Mouse (Mus musculus) stomach, postnatal 0 days (tissue): ENCODE data around the gene Smarcb1. TPM values are rescaled to one million over a fixed set of nuclear protein-coding genes. Genes with fewer than 3 reads are reported as not detected.

Experiments
- ATAC-seq: fragments of 200-750 bp; cut with Nextera tagmentation; 2 replicates; pipeline ENCODE4 v1.8.0; 2017; ENCODE audit not compliant: low FRiP score, low TSS enrichment
- DNase-seq: peaks from one replicate; pipeline ENCODE4 v3.0.0-alpha.2; 2016; ENCODE audit warnings: low spot score
- H3K27ac ChIP-seq: fragments of 300-500 bp; sonication (generic); replicated peaks from 2 replicates; pipeline ENCODE4 v1.5.1; 2014; ENCODE audit warnings: mild to moderate bottlenecking, control low read depth
- H3K27me3 ChIP-seq: fragments of 300-500 bp; sonication (generic); 2 replicates; pipeline ENCODE4 v1.6.1; 2014; ENCODE audit warnings: low read length; ENCODE audit not compliant: control insufficient read depth, insufficient read depth
- H3K36me3 ChIP-seq: fragments of 300-500 bp; sonication (generic); 2 replicates; pipeline ENCODE4 v1.6.1; 2014; ENCODE audit warnings: low read length, mixed read lengths; ENCODE audit not compliant: control insufficient read depth, insufficient read depth
- H3K4me1 ChIP-seq: fragments of 300-500 bp; sonication (generic); replicated peaks from 2 replicates; pipeline ENCODE4 v1.6.1; 2014; ENCODE audit warnings: antibody characterized with exemption; ENCODE audit not compliant: control insufficient read depth, insufficient read depth
- H3K4me2 ChIP-seq: fragments of 300-500 bp; sonication (generic); replicated peaks from 2 replicates; pipeline ENCODE4 v1.6.1; 2014; ENCODE audit warnings: low read depth, mild to moderate bottlenecking, control low read depth, moderate library complexity
- H3K4me3 ChIP-seq: fragments of 300-500 bp; sonication (generic); 2 replicates; pipeline ENCODE4 v1.5.1; 2014; ENCODE audit warnings: low read depth, low read length, control low read depth
- H3K9ac ChIP-seq: fragments of 300-500 bp; sonication (generic); 2 replicates; pipeline ENCODE4 v1.6.1; 2014; ENCODE audit warnings: mild to moderate bottlenecking, low read length, control low read depth, mixed read lengths
- H3K9me3 ChIP-seq: fragments of 300-500 bp; sonication (generic); 2 replicates; pipeline ENCODE4 v1.6.1; 2016; ENCODE audit warnings: low read length; ENCODE audit not compliant: control insufficient read depth
- CTCF ChIP-seq: IDR thresholded peaks from 2 replicates; pipeline ENCODE4 v1.5.1; 2016; ENCODE audit warnings: antibody characterized with exemption, low read depth, mild to moderate bottlenecking, moderate library complexity
- EP300 ChIP-seq: optimal IDR thresholded peaks from 2 replicates; pipeline ENCODE3; 2016; ENCODE audit warnings: antibody characterized with exemption
- WGBS: fragments of 180-500 bp; shearing (Covaris S2); extraction: QIAGEN DNeasy Blood & Tissue Kit; methylation state at CpG from one replicate; pipeline ENCODE4 v1.1.7; 2014; 5-methylcytosine and 5-hydroxymethylcytosine counted together
- polyA plus RNA-seq: library from polyadenylated mRNA; unstranded; fragments of >200 nt; fragmentation: Nextera tagmentation; extraction: Ambion mirVana; gene quantifications from 2 replicates; pipeline ENCODE4 v1.2.1, GENCODE M21; 2015

The Smarcb1 gene
- polyA plus RNA-seq, 1 experiment from 2014 or later: 81.9 TPM

GRCm38 (mm10) chr10:75854791-75855190 lies 66.6 kb downstream of the Smarcb1 start:
- H3K36me3 ChIP-seq: 0 out of 2 replicates have a peak, but pooled peaks cover 3% of the 10 kb centered on the region
- H3K27me3 ChIP-seq: no peaks in the 10 kb centered on the region
- H3K4me1 ChIP-seq: no peaks in the 10 kb centered on the region
- H3K9ac ChIP-seq: no peak overlapping the region
- H3K4me3 ChIP-seq: no peak overlapping the region
- no peak for TF ChIP-seq EP300
- TF ChIP-seq CTCF: no peak
- no peaks in the 10 kb centered on the region for H3K9me3 ChIP-seq
- no peak for ATAC-seq
- no peak for DNase-seq
- 81% methylated on average over 6 of the region's 6 CpGs for WGBS
- no peak overlapping the region for H3K4me2 ChIP-seq
- H3K27ac ChIP-seq: no peak overlapping the region

- DNase-seq (no peak), ATAC-seq (no peak)
- Histone ChIP-seq H3K9ac (no peak overlapping the region), H3K27me3 (no peaks in the 10 kb centered on the region), H3K27ac (no peak overlapping the region), H3K4me3 (no peak overlapping the region), H3K36me3 (0 out of 2 replicates have a peak, but pooled peaks cover 3% of the 10 kb centered on the region), H3K4me1 (no peaks in the 10 kb centered on the region), H3K9me3 (no peaks in the 10 kb centered on the region), H3K4me2 (no peak overlapping the region)
- 43% methylated on average over 5 of the region's 5 CpGs for WGBS
- TF ChIP-seq EP300 (no peak), CTCF (no peak)
Observed at GRCm38 (mm10) chr10:75854096-75854495, 67.3 kb downstream of the Smarcb1 start.

GRCm38 (mm10) chr10:75853452-75853851 lies 68.0 kb downstream of the Smarcb1 start:
- no peaks in the 10 kb centered on the region for H3K9me3 ChIP-seq
- peak; percentile 86 for DNase-seq
- no peak overlapping the region for H3K4me2 ChIP-seq
- no peak overlapping the region for H3K9ac ChIP-seq
- peak; percentile 70; the same call in 1 of the 2 replicates for ATAC-seq
- 0 out of 2 replicates have a peak, but pooled peaks cover 3% of the 10 kb centered on the region for H3K36me3 ChIP-seq
- H3K4me1 ChIP-seq: no peaks in the 10 kb centered on the region
- WGBS: 16% methylated on average over 10 of the region's 10 CpGs
- no peaks in the 10 kb centered on the region for H3K27me3 ChIP-seq
- TF ChIP-seq CTCF (peak; percentile 82), EP300 (no peak)
- no peak overlapping the region for H3K4me3 ChIP-seq
- no peak overlapping the region for H3K27ac ChIP-seq

GRCm38 (mm10) chr10:75852539-75853125 lies 68.8 kb downstream of the Smarcb1 start:
- no peaks in the 10 kb centered on the region for H3K36me3 ChIP-seq
- ATAC-seq (no peak), DNase-seq (no peak)
- no peak overlapping the region for H3K4me2 ChIP-seq
- no peak overlapping the region for H3K9ac ChIP-seq
- TF ChIP-seq CTCF: no peak
- TF ChIP-seq EP300: no peak
- H3K4me3 ChIP-seq: no peak overlapping the region
- 68% methylated on average over 12 of the region's 12 CpGs for WGBS
- no peak overlapping the region for H3K27ac ChIP-seq
- H3K27me3 ChIP-seq: no peaks in the 10 kb centered on the region
- H3K4me1 ChIP-seq: no peaks in the 10 kb centered on the region
- H3K9me3 ChIP-seq: no peaks in the 10 kb centered on the region

- no peak for DNase-seq
- H3K27ac ChIP-seq: no peak overlapping the region
- no peak overlapping the region for H3K4me3 ChIP-seq
- no peaks in the 10 kb centered on the region for H3K27me3 ChIP-seq
- no peak overlapping the region for H3K4me2 ChIP-seq
- no peaks in the 10 kb centered on the region for H3K4me1 ChIP-seq
- TF ChIP-seq EP300: no peak
- no peak for TF ChIP-seq CTCF
- 44% methylated on average over 3 of the region's 3 CpGs for WGBS
- H3K36me3 ChIP-seq: no peaks in the 10 kb centered on the region
- no peak for ATAC-seq
- no peak overlapping the region for H3K9ac ChIP-seq
- H3K9me3 ChIP-seq: no peaks in the 10 kb centered on the region
Observed at GRCm38 (mm10) chr10:75851681-75852080, 69.7 kb downstream of the Smarcb1 start.

- DNase-seq: no peak
- TF ChIP-seq EP300 (no peak), CTCF (peak; percentile 15; the same call in 1 of the 2 replicates)
- no peak overlapping the region for H3K27ac ChIP-seq
- no peaks in the 10 kb centered on the region for H3K4me1 ChIP-seq
- H3K27me3 ChIP-seq: no peaks in the 10 kb centered on the region
- WGBS: 18% methylated on average over 6 of the region's 6 CpGs
- no peak overlapping the region for H3K4me2 ChIP-seq
- H3K9me3 ChIP-seq: no peaks in the 10 kb centered on the region
- H3K36me3 ChIP-seq: no peaks in the 10 kb centered on the region
- H3K4me3 ChIP-seq: no peak overlapping the region
- H3K9ac ChIP-seq: no peak overlapping the region
- no peak for ATAC-seq
Observed at GRCm38 (mm10) chr10:75851076-75851475, 70.3 kb downstream of the Smarcb1 start.
